Mouse (Mus musculus): Measurements from ENCODE around the gene Zbtb42.

The Zbtb42 gene

DNA sequence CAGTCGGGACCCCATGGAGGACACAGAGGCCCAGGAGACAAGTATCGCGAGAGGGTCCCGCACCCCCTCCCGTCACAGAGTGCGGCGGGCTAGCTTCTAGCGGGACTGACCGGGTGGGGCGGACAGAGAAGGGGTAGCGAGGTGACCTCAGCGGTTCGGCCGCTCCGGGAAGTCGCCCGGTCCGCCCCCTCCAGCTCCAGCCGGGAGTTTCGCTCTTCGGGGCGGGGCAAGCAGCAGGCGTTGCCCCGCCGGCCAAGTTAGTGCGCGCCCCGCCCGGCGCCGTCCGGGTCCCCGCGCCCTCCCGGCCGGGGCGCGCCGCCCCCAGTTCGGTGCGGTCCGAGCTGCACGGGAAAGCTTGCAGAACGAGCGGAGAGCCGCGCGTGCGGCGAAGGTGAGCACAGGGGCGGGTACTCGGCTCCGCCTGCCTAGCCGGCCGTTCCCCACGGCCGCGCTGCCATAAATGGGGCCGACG, at the start of gene Zbtb42:
Gene Zbtb42, plus strand, starts transcription at position 274 of the 472 bp plus-strand sequence.
- DNase-seq (ENCODE audit: low spot score) = no peak

DNA sequence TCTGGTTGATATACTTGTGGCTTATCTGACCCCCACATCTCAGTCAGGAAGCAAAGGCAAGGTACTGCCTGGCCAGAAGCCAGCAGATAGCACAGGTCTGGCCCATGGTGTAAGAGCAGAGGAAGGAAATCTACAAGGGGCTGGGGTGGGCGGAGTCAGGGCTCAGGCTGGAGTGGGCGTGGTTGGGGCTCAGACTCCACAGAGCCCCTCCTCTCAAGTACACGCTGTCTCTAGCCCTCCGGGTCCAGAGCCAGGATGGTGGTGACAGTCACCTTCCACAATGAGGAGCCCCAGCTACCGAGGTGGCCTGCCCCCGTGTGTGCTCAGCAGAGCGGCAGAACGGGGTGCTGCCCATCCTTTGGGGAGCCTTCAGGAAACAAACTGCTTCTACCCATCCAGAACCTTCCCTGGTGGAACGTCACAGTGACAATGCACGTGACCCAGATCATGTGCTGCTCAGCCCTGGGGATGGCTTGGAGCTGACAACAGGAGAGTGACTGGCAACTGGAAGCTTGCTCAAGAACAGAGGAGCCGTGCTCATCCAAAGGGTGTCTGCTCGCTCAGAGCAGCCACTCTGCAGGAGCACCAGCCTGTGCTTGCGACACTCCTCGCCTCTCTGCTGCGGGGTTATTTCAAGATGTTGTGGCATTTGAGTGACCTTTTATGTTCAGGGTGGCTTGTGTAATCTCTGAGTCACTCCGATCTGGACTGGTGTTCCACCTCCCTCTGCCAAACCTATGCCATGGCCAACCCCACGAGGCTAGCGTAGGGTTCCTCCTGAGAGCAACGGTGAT, 49.5 kb upstream of the Zbtb42 start:
- no peak for DNase-seq (ENCODE audit: low spot score)

DNA sequence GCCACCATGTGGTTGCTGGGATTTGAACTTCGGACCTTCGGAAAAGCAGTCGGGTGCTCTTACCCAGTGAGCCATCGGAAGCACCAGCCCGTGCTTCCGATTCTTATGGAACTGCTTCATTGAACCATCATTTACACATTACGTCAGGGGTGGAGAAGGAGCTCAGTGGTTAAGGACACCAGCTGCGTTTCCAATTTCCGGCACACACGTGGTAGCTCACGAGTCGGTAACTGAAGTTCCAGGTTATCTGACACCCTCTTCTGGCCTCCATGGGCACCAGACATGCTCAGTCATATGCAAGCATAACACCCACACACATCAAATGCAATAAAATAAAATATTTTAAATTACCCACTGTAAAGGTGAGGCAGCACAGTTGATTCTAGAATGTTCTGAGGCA, 48.6 kb upstream of the Zbtb42 start:
- no peak for DNase-seq (ENCODE audit: low spot score)

DNA sequence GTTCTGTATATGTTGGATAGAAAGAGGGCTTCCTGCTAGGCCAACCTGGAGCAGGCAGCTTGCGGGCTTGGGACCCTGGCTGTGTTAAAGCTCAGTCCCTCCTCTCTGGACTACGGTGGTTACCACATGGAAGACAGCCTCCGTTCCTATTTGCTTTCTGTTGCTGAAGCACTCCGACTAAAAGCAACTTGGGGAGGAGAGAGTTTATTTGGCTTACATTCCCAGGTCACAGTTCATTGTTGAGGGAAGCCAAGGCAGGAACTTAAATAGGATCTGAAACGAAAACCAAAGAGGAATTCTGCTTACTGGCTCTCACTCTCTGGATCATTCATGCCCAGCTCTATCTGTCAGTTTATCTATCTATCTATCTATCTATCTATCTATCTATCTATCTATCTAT, 47.8 kb upstream of the Zbtb42 start:
- no peak for DNase-seq (ENCODE audit: low spot score)

GRCm38 (mm10) chr12:112631472-112631871, 47.2 kb upstream of the Zbtb42 start:
- no peak for DNase-seq (ENCODE audit: low spot score)

DNA sequence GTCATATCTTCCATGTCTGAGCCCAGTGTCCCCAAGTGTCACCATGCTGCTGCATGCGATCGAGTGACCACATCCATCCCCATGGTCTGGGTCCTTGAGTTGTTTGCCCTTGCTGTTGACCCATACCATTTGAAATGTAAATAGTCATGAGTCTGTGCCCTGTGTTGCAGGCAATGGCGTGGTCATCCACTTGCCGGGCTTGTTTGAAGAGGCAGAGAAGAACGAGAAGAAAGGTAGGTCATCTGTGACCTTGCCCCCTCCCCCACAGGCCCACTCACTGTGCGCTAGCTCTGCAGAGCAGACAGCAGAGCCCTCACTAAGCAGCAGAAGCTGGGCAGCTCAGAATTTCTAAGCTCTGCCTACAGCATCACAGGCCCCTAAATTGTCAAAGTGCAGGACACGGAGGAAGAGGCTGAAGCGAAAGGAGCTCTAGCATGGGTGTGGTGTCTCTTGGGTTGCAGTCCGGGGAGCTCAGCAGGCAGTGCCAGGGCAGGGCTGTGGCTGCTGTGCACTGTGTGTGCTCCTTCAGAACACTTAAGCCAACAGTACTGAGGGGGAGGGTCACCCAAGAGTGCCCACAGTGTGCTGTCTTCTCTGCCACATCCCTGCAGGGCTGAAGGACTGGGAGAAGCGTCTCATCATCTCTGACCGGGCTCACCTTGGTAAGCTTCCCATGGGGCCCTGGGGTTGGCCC, 46.4 kb upstream of the Zbtb42 start:
- DNase-seq (ENCODE audit: low spot score) = no peak

DNA sequence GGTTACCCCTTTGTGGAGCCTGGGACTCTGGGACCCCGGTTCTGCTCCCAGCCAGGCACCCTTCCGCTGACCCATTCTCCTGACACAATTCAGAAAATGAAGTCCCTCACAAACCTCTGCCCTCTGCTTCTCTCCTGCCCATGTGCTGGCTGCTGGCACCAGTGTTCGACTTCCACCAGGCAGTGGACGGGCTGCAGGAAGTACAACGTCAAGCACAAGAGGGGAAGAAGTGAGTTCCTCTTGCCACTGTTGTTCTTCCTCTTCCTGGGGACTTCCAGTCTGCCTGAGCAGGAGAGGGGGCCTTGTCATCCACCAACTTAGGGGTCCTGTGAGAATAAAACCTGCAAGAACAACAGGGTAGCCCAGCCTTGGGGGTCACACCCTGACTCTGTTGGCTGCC, 45.7 kb upstream of the Zbtb42 start:
- no peak for DNase-seq (ENCODE audit: low spot score)

GRCm38 (mm10) chr12:112633686-112634085, 44.9 kb upstream of the Zbtb42 start:
- DNase-seq (ENCODE audit: low spot score) = no peak

GRCm38 (mm10) chr12:112639526-112639925, 39.1 kb upstream of the Zbtb42 start:
- no peak for DNase-seq (ENCODE audit: low spot score)

DNA sequence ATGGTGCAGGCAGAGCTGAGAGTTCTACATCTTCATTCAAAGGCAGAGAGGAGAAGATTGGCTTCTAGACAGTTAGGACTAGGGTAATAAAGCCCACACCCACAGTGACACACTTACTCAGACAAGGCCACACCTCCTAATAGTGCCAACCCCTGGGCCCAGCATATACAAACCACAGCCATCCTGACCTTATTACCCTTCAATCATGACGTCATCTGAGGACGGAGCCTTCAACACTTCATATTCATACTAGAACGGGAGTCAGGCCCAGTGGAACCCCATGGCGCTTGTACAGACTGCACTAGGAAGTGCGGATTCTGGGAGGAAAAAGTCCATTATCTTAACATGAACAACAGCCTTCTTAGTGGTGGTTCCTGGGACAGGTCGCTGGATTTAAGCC, 35.5 kb upstream of the Zbtb42 start:
- DNase-seq (ENCODE audit: low spot score) = no peak

DNA sequence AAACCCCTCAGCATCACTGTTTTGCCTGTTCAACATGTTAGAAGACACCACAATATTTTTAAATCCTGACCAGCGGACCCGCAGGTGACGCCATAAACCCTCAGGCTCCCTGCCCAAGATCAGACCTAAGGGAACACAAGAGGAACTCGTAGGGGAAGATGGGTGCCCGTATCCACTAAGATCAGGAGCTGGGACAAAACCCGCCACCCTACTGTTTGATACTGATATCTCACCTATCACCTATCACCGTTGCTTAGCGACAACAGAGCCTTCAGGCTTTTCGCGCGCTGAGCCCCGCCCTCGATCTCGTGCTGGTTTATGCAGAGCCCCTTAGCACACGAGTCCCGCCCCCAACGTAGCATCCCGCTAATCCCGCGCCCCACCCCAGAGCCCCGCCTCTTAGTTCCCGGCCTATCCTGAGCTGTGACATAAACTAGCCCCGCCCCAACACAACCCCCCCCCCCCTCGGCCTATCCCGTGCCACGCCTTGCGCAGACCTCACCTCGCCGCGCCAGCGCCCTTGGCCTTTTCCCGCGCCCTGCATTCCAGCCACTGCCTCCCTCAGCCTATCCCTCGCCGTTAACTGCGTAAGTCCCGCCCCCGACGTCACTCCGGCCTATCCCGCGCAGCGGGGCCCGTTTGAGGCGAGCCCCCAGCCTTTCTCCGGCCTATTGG, 34.3 kb upstream of the Zbtb42 start, which contains the start of gene Siva1:
Gene Siva1, plus strand, starts transcription at position 500 of the 675 bp plus-strand sequence.
- DNase-seq (ENCODE audit: low spot score) = peak; percentile 93

GRCm38 (mm10) chr12:112644855-112645506, 33.6 kb upstream of the Zbtb42 start:
- DNase-seq (ENCODE audit: low spot score) = no peak

DNA sequence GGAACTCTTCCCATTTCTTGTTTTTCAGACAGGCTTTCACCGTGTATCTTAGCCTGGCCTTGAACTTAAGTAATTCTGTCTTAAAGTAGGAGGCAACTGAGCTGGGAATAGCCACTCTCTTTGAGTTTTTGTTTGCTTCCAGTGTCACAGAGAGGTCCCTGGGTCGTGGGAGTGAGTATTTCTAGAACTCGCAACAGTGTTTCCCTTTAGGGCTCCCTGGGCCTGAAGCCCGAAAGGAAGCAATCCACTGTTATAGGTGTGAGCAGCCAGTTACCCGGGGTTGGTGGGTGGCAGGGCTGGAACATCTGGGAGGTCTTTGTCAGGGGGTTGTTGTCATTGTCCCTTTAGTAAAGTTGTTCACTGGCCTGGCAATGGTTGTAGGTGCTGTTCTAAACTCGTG, 32.5 kb upstream of the Zbtb42 start:
- no peak for DNase-seq (ENCODE audit: low spot score)

GRCm38 (mm10) chr12:112648081-112648480, 30.5 kb upstream of the Zbtb42 start:
- DNase-seq (ENCODE audit: low spot score) = no peak

DNA sequence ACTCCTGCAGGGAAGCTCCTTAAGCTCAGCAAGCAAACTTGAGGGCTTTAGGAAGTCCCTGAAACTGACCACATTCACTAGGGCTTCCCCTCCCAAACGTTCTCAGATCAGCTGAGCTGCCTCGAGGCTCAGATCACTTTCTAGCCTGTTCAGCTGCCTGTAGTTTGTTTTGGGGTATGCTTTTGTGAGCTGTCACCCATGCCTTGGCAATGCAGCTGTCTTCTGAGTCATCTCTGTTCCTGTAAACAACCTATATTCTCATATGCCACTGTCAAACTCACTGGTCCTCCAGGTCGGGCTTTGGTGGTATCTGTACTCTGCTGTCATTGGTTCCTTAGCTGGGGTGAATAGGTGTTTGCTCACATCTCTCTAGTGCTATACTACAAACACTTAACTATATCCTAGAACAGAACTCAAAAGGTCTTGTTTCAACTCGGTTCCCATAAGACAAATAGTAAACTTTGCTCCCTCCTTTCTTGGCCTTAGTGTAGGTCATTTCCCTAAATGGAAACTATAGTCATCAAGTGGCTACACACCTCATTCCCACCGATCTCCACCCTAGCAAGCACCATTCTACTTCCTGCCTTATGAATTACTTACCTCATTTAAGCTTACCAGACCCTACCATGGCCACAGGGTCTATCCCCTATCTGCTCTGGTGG, 26.7 kb upstream of the Zbtb42 start:
- DNase-seq (ENCODE audit: low spot score) = no peak

GRCm38 (mm10) chr12:112653157-112653824, 25.3 kb upstream of the Zbtb42 start:
- DNase-seq (ENCODE audit: low spot score) = peak; percentile 75

GRCm38 (mm10) chr12:112654076-112654475, 24.6 kb upstream of the Zbtb42 start:
- no peak for DNase-seq (ENCODE audit: low spot score)

DNA sequence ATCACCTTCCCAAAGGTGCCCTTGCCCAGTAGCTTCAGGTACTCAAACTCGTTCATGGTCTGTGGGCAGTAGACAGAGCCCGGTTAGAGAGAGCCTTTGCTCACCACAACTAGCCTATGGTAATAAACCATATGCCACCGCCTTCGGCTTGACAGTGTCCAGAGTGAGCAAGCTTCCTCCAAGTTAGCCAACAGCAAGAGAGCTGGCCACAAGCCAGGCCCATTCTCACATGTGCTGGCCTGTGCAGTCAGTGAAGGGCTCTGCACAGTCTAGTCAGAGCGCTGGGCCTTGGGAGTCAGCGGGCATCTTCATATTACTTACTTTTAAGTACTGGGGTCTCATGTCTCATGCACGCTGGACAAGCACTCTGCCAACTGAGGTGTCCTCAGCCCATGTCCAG, 20.0 kb upstream of the Zbtb42 start:
- DNase-seq (ENCODE audit: low spot score) = no peak

- DNase-seq (ENCODE audit: low spot score) = no peak
These were observed 19.5 kb upstream of the Zbtb42 start for GRCm38 (mm10) chr12:112659109-112659508.

- DNase-seq (ENCODE audit: low spot score) = no peak
These were observed 17.9 kb upstream of the Zbtb42 start for GRCm38 (mm10) chr12:112660576-112661326.

DNA sequence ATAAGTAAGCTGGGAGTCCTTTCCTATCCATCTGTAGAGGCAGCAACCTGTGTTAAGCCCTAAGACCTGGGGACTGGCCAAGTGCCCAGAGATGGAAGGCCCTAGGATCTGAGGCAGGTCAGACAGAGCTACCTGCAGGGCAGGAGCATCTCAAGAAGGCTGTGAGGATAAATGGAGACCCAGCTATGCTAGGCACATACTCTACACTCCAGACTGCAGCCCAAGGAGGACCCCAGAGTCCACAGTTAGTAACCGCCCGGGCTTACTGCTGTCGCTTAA, 17.4 kb upstream of the Zbtb42 start:
- no peak for DNase-seq (ENCODE audit: low spot score)

Data from ovary, postnatal 10 days (tissue).